Mouse (Mus musculus): ENCODE data around the gene Faap100.

GRCm38 (mm10) chr11:120348684-120349370 is 29.7 kb downstream of the Faap100 start:
- TF ChIP-seq CTCF (IDR thresholded peaks at IDR 0.05; ENCODE audit: low read depth) = no peak
- peak; percentile 31; the same call in 1 of the 2 replicates for TF ChIP-seq EP300 (IDR thresholded peaks at IDR 0.05; ENCODE audit: low read depth)

Data from heart, postnatal 0 days (tissue).